Mouse (Mus musculus) brain, embryonic 14.5 days (tissue): ENCODE results near the gene Tmem189.

Experiments used
- CTCF ChIP-seq: fragments of 200-500 bp; IDR thresholded peaks from 2 replicates; pipeline ENCODE4 v1.5.1; 2012; ENCODE audit warnings: inconsistent platforms, mild to moderate bottlenecking, moderate library complexity, borderline replicate concordance; ENCODE audit not compliant: insufficient read depth, insufficient read length; ENCODE audit errors: extremely low read depth
- POLR2A ChIP-seq: fragments of 200-500 bp; IDR thresholded peaks from 2 replicates; pipeline ENCODE4 v1.6.1; 2012; ENCODE audit warnings: mild to moderate bottlenecking, inconsistent platforms, borderline replicate concordance; ENCODE audit not compliant: poor library complexity, insufficient read depth, insufficient read length, severe bottlenecking; ENCODE audit errors: extremely low read depth

GRCm38 (mm10) chr2:167660611-167660971 lies 29.0 kb downstream of the Tmem189 start:
- no peak for TF ChIP-seq CTCF
- no peak for TF ChIP-seq POLR2A
